Mouse (Mus musculus) thymus, postnatal 4 days (tissue): ENCODE data around the gene Islr.

Experiments
- DNase-seq: peaks from one replicate; pipeline ENCODE4 v3.0.0; 2021

The Islr gene

GRCm38 (mm10) chr9:58150733-58151361, 53.3 kb downstream of the Islr start:
- DNase-seq: peak; percentile 56

GRCm38 (mm10) chr9:58148806-58149205, 55.3 kb downstream of the Islr start:
- DNase-seq: no peak

DNA sequence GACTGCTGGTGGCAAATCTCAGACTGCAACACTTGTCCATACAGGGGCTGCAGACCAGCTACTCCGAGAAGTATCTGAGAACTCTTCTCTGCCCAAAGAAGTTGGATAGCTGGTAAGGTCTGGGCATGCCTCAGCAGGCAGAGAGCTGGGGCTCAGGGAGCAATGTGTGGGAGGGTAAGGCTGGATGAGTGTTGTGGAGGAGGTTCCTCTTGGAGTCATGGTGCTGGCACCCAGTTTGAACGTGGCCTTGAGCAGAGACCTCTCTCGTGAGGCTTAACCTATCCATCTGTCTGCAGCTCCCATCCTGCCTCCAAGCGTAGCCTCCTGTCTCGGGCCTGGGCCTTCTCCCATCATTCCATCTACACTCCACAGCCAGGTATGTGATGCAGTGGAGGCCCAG, 58.7 kb downstream of the Islr start:
- no peak for DNase-seq

DNA sequence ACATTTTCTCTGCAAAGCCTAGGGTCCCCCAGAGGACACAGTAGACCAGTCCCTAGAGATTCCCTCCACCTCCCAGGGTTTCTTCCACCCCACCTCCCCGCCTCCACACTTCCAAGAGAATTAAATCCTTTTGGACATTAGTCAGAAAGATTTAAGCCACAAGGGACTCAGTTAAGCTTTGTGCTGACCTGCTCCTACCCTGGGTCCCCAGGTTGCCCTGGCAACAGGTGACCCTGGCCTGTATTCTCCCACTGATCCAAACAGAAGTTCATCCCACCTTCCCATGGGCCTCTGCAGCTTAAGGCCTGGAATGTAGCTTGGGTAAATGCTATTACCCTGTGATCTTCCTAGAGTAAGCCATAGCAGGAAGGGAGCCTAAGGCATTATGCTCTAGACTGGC, 59.4 kb downstream of the Islr start:
- DNase-seq: no peak

DNA sequence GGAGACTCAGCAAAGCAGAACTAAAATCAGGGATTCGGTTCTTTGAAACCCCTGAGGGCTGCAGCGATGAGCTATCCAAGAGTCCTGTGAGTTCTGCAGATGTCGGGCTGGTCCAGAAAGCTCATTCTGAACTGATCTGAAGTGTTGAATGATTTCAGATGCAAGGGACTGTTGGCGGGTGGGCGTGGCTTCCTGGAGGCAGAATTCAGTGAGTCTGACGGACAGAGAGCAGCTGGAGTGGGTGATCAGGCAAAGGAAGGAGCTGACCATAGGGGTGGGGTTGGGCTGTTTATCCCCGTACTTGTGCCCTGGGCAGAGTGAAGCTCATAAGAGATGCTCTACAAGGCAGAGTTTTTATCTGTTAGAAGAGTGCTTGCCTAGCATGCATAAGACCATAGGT, 60.7 kb downstream of the Islr start:
- no peak for DNase-seq

DNA sequence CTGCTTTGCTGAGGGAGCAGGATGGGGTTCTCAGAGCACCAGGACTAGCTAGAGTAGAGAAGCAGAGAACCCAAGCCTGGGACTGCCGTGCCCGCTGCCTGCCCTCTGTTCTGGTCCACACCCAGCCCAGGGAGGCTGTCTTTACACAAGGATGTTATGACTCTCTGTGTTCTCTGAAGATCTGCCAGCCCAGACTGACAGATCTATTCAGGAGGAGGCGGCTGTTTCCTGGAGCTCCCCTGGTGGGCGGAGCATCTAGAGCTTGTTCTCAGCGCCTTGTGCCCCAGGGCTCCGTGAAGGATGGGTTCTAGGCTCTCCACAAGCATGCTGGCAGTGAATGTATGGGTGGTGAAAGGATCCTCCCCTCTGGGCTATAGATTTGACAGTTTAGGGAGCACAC, 64.2 kb downstream of the Islr start:
- peak; percentile 68 for DNase-seq

- no peak for DNase-seq
Observed at GRCm38 (mm10) chr9:58135921-58136321, 68.2 kb downstream of the Islr start.

DNA sequence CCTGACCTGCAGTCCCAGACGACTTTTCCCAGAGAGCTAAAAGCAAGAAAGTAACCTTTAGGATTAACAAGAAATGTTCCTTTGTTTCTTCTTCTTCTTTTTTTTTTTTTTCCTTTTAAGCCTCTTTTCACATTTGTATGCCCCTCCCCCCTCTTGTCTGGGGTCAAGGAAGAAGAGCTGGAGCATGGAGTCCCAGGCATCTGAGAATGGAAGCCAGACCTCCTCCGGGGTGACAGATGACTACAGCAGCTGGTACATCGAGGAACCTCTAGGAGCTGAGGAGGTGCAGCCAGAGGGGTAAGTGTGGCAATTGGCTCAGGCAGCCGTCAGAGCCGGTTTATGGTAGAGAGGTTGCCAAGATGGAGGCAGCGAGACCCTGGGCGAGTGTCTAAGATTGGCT, 69.2 kb downstream of the Islr start:
- DNase-seq: no peak

- DNase-seq: peak; percentile 46
Observed at GRCm38 (mm10) chr9:58133893-58134884, 69.9 kb downstream of the Islr start.

DNA sequence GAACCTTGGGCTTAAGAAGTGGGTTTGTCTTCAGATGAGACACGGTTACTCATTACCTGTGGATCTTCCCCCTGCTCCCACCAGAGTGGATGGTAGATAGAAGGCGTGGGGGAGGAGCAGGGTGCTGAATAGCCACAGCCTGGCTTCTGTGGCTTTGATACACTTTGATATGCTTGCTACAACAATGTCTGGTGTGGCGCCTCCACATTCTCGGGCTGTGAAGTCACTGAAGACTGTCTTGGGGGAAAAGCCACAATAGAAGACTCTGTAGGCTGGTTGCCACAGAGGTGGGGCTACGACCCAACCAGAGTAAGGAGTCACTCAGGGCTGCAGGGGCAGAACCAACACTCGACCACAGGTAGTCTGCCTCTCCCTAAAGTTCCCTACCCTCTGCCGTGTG, 72.4 kb downstream of the Islr start:
- DNase-seq: no peak

DNA sequence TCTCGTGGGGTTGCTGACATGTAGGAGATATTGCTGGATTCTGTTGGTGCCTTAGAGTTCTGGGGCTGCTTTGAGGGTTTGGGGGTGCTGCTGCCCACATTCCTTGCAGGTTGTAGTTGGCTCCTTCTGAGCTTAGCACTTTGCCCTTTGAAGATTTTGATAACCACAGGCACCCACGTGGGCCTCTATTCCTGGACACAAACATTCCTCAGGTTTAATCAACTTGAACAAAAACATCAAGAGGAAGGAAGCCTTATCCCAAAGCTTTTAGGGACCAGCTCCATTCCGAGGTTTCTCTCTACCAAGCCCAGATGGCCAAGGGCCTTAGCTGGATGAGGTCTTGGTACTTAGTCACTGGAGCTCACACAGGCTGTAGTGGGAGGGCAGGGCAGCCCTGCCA, 73.2 kb downstream of the Islr start:
- DNase-seq: no peak

- DNase-seq: no peak
Observed at GRCm38 (mm10) chr9:58129508-58129907, 74.6 kb downstream of the Islr start.

DNA sequence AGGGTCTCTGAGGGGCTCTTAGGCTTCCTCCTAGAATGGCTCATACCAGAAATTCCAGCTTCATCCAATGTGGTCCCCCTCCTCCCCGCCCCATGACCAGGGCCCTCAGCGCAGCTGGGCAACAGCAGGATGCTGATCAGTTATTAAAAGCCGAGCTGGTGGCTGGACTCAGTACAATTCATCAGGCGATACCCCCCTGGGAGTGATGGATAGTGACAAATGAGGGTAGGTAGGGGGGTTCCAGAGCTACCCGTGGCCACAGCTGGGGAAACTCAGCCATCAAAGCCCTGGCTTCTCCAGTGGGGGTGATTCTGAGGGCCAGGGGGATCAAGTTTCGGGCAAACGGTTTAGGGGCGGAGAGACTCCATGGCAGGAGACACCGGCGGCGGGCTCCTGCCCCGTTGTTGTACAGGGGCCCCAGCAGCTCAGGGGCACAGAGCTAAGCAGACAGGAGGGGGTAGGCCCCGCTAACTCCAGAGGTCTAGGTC, 75.1 kb downstream of the Islr start:
- no peak for DNase-seq

- no peak for DNase-seq
Observed at GRCm38 (mm10) chr9:58125811-58126210, 78.3 kb downstream of the Islr start.

- no peak for DNase-seq
Observed at GRCm38 (mm10) chr9:58125085-58125484, 79.0 kb downstream of the Islr start.

- DNase-seq: no peak
Observed at GRCm38 (mm10) chr9:58118671-58119070, 85.4 kb downstream of the Islr start, which contains the start of gene Ccdc33. TSS of gene Ccdc33 (minus strand) at chr9:58118823.

DNA sequence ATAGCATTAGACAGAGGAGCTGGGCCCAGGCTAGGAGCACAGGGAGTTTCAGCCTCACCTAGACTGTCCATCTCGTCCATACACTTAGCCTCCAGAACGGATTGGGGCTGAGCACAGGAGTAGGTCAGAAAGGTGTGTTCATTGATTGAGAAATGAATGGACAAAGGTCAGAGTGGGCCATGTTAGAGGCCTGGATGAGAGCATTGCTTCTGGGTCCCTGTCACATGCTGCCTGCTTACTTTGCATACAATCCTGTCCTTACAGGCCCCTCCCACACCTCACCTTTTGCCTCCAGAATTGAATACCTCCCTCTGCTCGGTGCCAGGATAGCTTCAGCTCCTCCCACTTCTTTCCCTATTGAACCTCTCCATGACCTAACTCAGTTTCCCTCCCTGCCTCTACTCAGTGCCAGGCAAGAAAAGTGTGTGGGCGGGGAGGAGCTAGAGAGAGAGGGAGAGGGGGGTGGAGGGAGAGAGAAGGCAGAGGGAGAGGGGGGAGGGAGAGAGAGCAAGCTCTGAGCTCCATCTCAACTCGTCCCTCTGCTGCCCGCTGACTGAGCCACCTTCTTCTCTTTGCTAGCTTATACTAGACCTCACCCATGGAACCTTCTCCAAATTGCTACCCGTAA, 88.0 kb downstream of the Islr start:
- no peak for DNase-seq

GRCm38 (mm10) chr9:58115297-58115925, 88.7 kb downstream of the Islr start:
- no peak for DNase-seq

- no peak for DNase-seq
Observed at GRCm38 (mm10) chr9:58114019-58114418, 90.1 kb downstream of the Islr start.

DNA sequence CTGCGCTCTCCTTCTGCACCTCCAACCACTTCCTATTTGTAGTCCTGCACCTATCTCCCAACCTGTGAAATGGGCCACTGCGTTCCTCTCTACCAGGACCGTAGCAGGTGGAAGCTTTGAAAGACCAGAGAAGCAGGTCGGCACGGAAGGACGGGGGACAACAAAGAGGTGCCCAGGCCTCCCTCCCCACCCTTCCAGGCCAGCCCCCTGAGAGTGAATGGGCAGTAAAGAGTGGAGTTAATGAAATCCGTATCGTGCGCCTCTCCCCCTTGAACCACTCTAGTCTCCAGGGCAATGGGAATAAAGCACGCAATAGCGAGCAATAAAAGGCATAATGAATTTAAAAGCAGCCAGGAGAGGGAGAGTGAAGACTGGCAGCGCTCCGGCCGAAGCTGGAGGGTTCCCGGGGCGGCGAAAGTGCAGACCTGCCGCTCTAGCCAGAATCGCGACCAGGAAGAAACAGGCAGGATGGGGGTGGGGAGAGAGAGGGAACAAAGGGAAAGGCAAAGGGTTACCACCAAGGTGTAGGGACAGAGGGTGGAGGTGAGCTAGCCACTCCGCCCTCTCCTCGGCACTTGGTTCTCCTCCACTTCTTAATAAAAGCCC, 90.7 kb downstream of the Islr start:
- peak; percentile 38 for DNase-seq

DNA sequence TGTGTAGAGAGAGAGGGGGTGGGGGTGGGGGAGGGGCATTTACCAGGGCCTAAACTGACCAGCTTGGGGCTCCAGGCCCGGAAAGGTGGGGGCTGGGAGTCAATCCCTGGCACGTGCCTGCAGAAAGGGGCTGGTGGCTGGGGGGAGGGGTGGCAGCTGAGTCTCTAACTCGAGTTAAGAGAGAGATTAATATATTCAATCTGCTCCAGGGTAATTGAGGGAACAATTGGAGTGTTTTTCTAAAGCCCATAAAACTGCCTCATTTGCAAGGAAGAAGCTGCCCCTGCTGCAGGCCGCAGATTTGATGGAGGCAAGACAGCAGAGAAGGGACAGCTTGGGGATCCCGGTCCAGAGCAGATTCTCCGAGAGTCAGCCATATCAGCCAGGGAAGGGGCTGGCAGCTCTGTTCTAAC, 91.2 kb downstream of the Islr start:
- DNase-seq: peak; percentile 58

GRCm38 (mm10) chr9:58112321-58112751, 91.8 kb downstream of the Islr start:
- DNase-seq: peak; percentile 69
